ENCODE assay signal across 8 mouse cellular contexts in the genomic region with DNA sequence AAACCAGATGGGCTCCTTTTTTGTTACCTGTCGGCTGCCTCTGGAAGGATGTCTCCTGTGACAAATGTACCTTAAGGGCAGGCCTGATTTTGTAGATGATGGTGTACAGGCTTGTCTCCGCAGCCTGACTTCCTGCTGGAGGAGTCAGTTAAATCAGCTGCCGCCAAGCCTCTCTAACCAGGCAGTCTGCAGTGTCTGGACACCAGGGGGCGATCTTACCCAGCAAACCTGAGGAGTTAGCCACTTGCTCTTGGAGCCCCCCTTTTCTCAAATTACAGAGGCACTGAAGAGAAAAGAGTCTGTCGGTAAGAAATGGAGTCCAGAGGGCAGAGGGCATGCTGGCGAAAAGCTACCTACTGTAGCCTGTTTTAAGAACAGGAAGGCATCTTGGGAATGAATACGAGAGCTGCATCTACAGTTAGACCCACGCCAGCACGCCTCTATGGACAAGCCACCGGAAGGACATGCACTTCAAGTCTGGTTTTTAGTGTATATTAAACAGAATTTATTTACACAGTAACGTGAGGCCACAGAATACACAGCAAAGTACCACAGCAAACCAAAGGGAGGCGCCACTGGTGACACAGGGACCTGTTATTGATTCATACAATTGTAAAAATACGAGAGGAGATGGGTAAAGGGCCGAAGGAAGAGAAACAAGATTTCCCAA. TPM values are rescaled to one million over a fixed set of nuclear protein-coding genes. Genes with fewer than 3 reads are reported as not detected.
DNase-seq lines count a peak whose midpoint lies in the region; ATAC-seq and TF ChIP-seq lines count a peak whose summit lies in the region.

No protein-coding gene starts in this region.

- peak; percentile 80 for DNase-seq in liver
- DNase-seq in embryo, embryonic 10.5 days (ENCODE audit: low spot score) = peak; percentile 95
- peak; percentile 80 for DNase-seq in kidney, adult 2 months
- peak; percentile 97 for DNase-seq in limb, embryonic 11.5 days (ENCODE audit: low spot score)
- peak; percentile 71 to 89 for DNase-seq in spleen, postnatal 4 days (ENCODE audit: low spot score in 2 of 2)

- TF ChIP-seq CTCF in kidney, adult 2 months (conservative IDR thresholded peaks at IDR 0.05; ENCODE audit: insufficient read depth, insufficient read length, low read depth, low read length) = peak; percentile 83

- H3K4me2 ChIP-seq in liver, embryonic 12.5 days = no peak overlapping the region
- no peak overlapping the region for H3K4me2 ChIP-seq in limb, embryonic 11.5 days (ENCODE audit: low read depth, severe bottlenecking)

- no peaks in the 10 kb centered on the region for H3K27me3 ChIP-seq in liver, embryonic 12.5 days (replicated peaks)
- H3K27me3 ChIP-seq in kidney, adult 2 months (replicated peaks; ENCODE audit: control insufficient read depth, insufficient read depth, low read length) = no peaks in the 10 kb centered on the region
- no peaks in the 10 kb centered on the region for H3K27me3 ChIP-seq in limb, embryonic 11.5 days (ENCODE audit: control insufficient read depth, insufficient read depth, low read length)

- H3K36me3 ChIP-seq in liver, embryonic 12.5 days = peaks cover 10% of the 10 kb centered on the region
- H3K36me3 ChIP-seq in kidney, adult 2 months (ENCODE audit: control insufficient read depth, insufficient read depth, low read length) = no peaks in the 10 kb centered on the region
- H3K36me3 ChIP-seq in limb, embryonic 11.5 days (ENCODE audit: control insufficient read depth, insufficient read depth, low read length) = no peaks in the 10 kb centered on the region

- 39% methylated on average over 14 of the region's 14 CpGs for WGBS in liver, embryonic 12.5 days (ENCODE audit: insufficient replicate concordance)
- 26% methylated on average over 14 of the region's 14 CpGs for whole genome bisulfite sequencing in kidney, adult 2 months
- 38% methylated on average over 14 of the region's 14 CpGs for WGBS in limb, embryonic 11.5 days

- no peak for ATAC-seq in liver, embryonic 12.5 days
- ATAC-seq in granulocyte monocyte progenitor cell, adult 5-6 weeks (replicated peaks; ENCODE audit: poor library complexity, severe bottlenecking) = peak; percentile 86
- 0 out of 2 replicates have a peak, but pooled peaks have one; percentile 54 for ATAC-seq in limb, embryonic 11.5 days (ENCODE audit: insufficient number of reproducible peaks, low FRiP score, low TSS enrichment, low read depth)
- ATAC-seq in monocyte, adult 5-6 weeks (replicated peaks; ENCODE audit: insufficient number of reproducible peaks, low FRiP score, low TSS enrichment, poor library complexity, severe bottlenecking) = peak; percentile 68

- H3K9ac ChIP-seq in liver, embryonic 12.5 days = no peak overlapping the region
- no peak overlapping the region for H3K9ac ChIP-seq in limb, embryonic 11.5 days (ENCODE audit: low read length)

- H3K4me1 ChIP-seq in liver, embryonic 12.5 days = no peaks in the 10 kb centered on the region
- H3K4me1 ChIP-seq in kidney, adult 2 months (ENCODE audit: control insufficient read depth, insufficient read depth, low read length) = no peaks in the 10 kb centered on the region; the same call in 1 of the 2 replicates
- H3K4me1 ChIP-seq in limb, embryonic 11.5 days (ENCODE audit: control insufficient read depth, insufficient read depth, low read length) = peaks cover 11% of the 10 kb centered on the region

- H3K4me3 ChIP-seq in liver, embryonic 12.5 days = no peak overlapping the region
- H3K4me3 ChIP-seq in kidney, adult 2 months (ENCODE audit: insufficient read depth, low read depth, low read length) = no peak overlapping the region
- H3K4me3 ChIP-seq in limb, embryonic 11.5 days (ENCODE audit: low read depth, low read length) = no peak overlapping the region

- no peak overlapping the region for H3K27ac ChIP-seq in liver, embryonic 12.5 days
- no peak overlapping the region for H3K27ac ChIP-seq in kidney, adult 2 months (ENCODE audit: insufficient read depth, low read depth, low read length)
- no peak overlapping the region for H3K27ac ChIP-seq in limb, embryonic 11.5 days (replicated peaks; ENCODE audit: low read depth, low read length)

- no peaks in the 10 kb centered on the region for H3K9me3 ChIP-seq in liver, embryonic 12.5 days (replicated peaks)
- H3K9me3 ChIP-seq in limb, embryonic 11.5 days (ENCODE audit: control insufficient read depth, low read length) = no peaks in the 10 kb centered on the region

- no peak for TF ChIP-seq POLR2A in kidney, adult 2 months (IDR thresholded peaks at IDR 0.05; ENCODE audit: low read depth, low read length)

RNA-seq across cellular contexts. Expression of a gene that starts 35.5 kb away (rescaled TPM):
- 70.5 and 70.6 TPM in 2 replicates for polyA plus RNA-seq in liver, embryonic 12.5 days (2016; fragmentation: Nextera tagmentation; extraction: Ambion mirVana)
- 58.3 and 66.0 TPM in 2 replicates for total RNA-seq in granulocyte monocyte progenitor cell, adult 5-6 weeks (2014; fragmentation: Nextera tagmentation)
- total RNA-seq in granulocyte monocyte progenitor cell, adult 5-6 weeks (2017) = 28.0 and 50.9 TPM in 2 replicates
- polyA plus RNA-seq in kidney, adult 2 months (2012; rRNA removed) = 320 and 328 TPM in 2 replicates
- 418 and 432 TPM in 2 replicates for polyA plus RNA-seq in limb, embryonic 11.5 days (2014; fragmentation: Nextera tagmentation; extraction: Ambion mirVana)
- 4.1 to 9.5 TPM (median 7.8 TPM) in 3 replicates for total RNA-seq in monocyte, adult 5-6 weeks (2017)
